Mouse (Mus musculus): ENCODE data around the gene Pold2. TPM values are rescaled to one million over a fixed set of nuclear protein-coding genes. Genes with fewer than 3 reads are reported as not detected.
A peak's percentile ranks its signal among the peaks of the same experiment; 100 is the strongest.

Gene Pold2
- polyA plus RNA-seq (2016; fragmentation: Nextera tagmentation; extraction: Ambion mirVana), result 127 and 129 TPM in 2 replicates

- Histone ChIP-seq H3K9ac (replicated peaks) (peak within 1 kb of the TSS; percentile 70), H3K27ac (peak within 1 kb of the TSS; percentile 93), H3K36me3 (peaks cover 36% of the 10 kb centered on the region), H3K27me3 (no peaks in the 10 kb centered on the region), H3K4me3 (replicated peaks) (peak within 1 kb of the TSS; percentile 66), H3K4me1 (replicated peaks) (peaks cover 16% of the 10 kb centered on the region), H3K9me3 (no peaks in the 10 kb centered on the region), H3K4me2 (peak within 1 kb of the TSS; percentile 77)
- ATAC-seq (ENCODE audit: insufficient number of reproducible peaks, insufficient read depth, low FRiP score, low TSS enrichment, low read depth), result peak; percentile 99
- under 1% methylated on average over 52 of the region's 52 CpGs for WGBS
These were observed at the start of gene Pold2 for GRCm38 (mm10) chr11:5877921-5878526. Gene Pold2 (minus strand): TSS chr11:5878292.

- H3K4me2 ChIP-seq, result no peak overlapping the region
- H3K9me3 ChIP-seq, result no peaks in the 10 kb centered on the region
- 87% methylated on average over 3 of the region's 3 CpGs for WGBS
- ATAC-seq (ENCODE audit: insufficient number of reproducible peaks, insufficient read depth, low FRiP score, low TSS enrichment, low read depth), result no peak
- H3K27me3 ChIP-seq, result no peaks in the 10 kb centered on the region
- no peak overlapping the region for H3K9ac ChIP-seq (replicated peaks)
- no peaks in the 10 kb centered on the region for H3K36me3 ChIP-seq
- H3K27ac ChIP-seq, result no peak overlapping the region
- no peak overlapping the region for H3K4me3 ChIP-seq (replicated peaks)
- H3K4me1 ChIP-seq (replicated peaks), result no peaks in the 10 kb centered on the region
These were observed 48.7 kb upstream of the Pold2 start for GRCm38 (mm10) chr11:5926696-5927220.

GRCm38 (mm10) chr11:5924699-5925098 is 46.6 kb upstream of the Pold2 start:
- no peak overlapping the region for H3K9ac ChIP-seq (replicated peaks)
- H3K36me3 ChIP-seq, result no peaks in the 10 kb centered on the region
- H3K9me3 ChIP-seq, result no peaks in the 10 kb centered on the region
- ATAC-seq (ENCODE audit: insufficient number of reproducible peaks, insufficient read depth, low FRiP score, low TSS enrichment, low read depth), result no peak
- H3K4me2 ChIP-seq, result no peak overlapping the region
- no peaks in the 10 kb centered on the region for H3K27me3 ChIP-seq
- no peaks in the 10 kb centered on the region for H3K4me1 ChIP-seq (replicated peaks)
- H3K27ac ChIP-seq, result no peak overlapping the region
- no peak overlapping the region for H3K4me3 ChIP-seq (replicated peaks)
- WGBS, result 47% methylated on average over 8 of the region's 8 CpGs

GRCm38 (mm10) chr11:5920323-5920960 is 42.4 kb upstream of the Pold2 start:
- Histone ChIP-seq H3K36me3 (no peaks in the 10 kb centered on the region), H3K4me1 (replicated peaks) (no peaks in the 10 kb centered on the region), H3K4me3 (replicated peaks) (no peak overlapping the region), H3K27ac (no peak overlapping the region), H3K9ac (replicated peaks) (no peak overlapping the region), H3K27me3 (0 out of 2 replicates have a peak, but pooled peaks cover 7% of the 10 kb centered on the region), H3K9me3 (no peaks in the 10 kb centered on the region), H3K4me2 (no peak overlapping the region)
- 38% methylated on average over 17 of the region's 17 CpGs for WGBS
- ATAC-seq (ENCODE audit: insufficient number of reproducible peaks, insufficient read depth, low FRiP score, low TSS enrichment, low read depth), result no peak

GRCm38 (mm10) chr11:5919606-5920005 is 41.5 kb upstream of the Pold2 start:
- Histone ChIP-seq H3K4me2 (no peak overlapping the region), H3K4me1 (replicated peaks) (no peaks in the 10 kb centered on the region), H3K36me3 (no peaks in the 10 kb centered on the region), H3K27ac (no peak overlapping the region), H3K27me3 (0 out of 2 replicates have a peak, but pooled peaks cover 7% of the 10 kb centered on the region), H3K9me3 (no peaks in the 10 kb centered on the region), H3K4me3 (replicated peaks) (no peak overlapping the region), H3K9ac (replicated peaks) (no peak overlapping the region)
- WGBS, result 90% methylated on average over 4 of the region's 4 CpGs
- ATAC-seq (ENCODE audit: insufficient number of reproducible peaks, insufficient read depth, low FRiP score, low TSS enrichment, low read depth), result no peak

GRCm38 (mm10) chr11:5918111-5918510 is 40.0 kb upstream of the Pold2 start:
- Histone ChIP-seq H3K36me3 (no peaks in the 10 kb centered on the region), H3K9ac (replicated peaks) (no peak overlapping the region), H3K4me1 (replicated peaks) (no peaks in the 10 kb centered on the region), H3K9me3 (no peaks in the 10 kb centered on the region), H3K27ac (no peak overlapping the region), H3K27me3 (0 out of 2 replicates have a peak, but pooled peaks cover 7% of the 10 kb centered on the region), H3K4me3 (replicated peaks) (no peak overlapping the region), H3K4me2 (no peak overlapping the region)
- 50% methylated on average over 2 of the region's 2 CpGs for WGBS
- no peak for ATAC-seq (ENCODE audit: insufficient number of reproducible peaks, insufficient read depth, low FRiP score, low TSS enrichment, low read depth)

GRCm38 (mm10) chr11:5916178-5916548 is 38.1 kb upstream of the Pold2 start:
- Histone ChIP-seq H3K9ac (replicated peaks) (no peak overlapping the region), H3K36me3 (no peaks in the 10 kb centered on the region), H3K4me2 (no peak overlapping the region), H3K27ac (no peak overlapping the region), H3K4me3 (replicated peaks) (no peak overlapping the region), H3K9me3 (no peaks in the 10 kb centered on the region), H3K4me1 (replicated peaks) (no peaks in the 10 kb centered on the region), H3K27me3 (0 out of 2 replicates have a peak, but pooled peaks cover 7% of the 10 kb centered on the region)
- ATAC-seq (ENCODE audit: insufficient number of reproducible peaks, insufficient read depth, low FRiP score, low TSS enrichment, low read depth), result no peak
- WGBS, result 72% methylated on average over 8 of the region's 8 CpGs

- no peak for ATAC-seq (ENCODE audit: insufficient number of reproducible peaks, insufficient read depth, low FRiP score, low TSS enrichment, low read depth)
- no peak overlapping the region for H3K4me3 ChIP-seq (replicated peaks)
- H3K9ac ChIP-seq (replicated peaks), result no peak overlapping the region
- no peak overlapping the region for H3K4me2 ChIP-seq
- 86% methylated on average over 5 of the region's 5 CpGs for WGBS
- H3K9me3 ChIP-seq, result no peaks in the 10 kb centered on the region
- 0 out of 2 replicates have a peak, but pooled peaks cover 7% of the 10 kb centered on the region for H3K27me3 ChIP-seq
- H3K27ac ChIP-seq, result no peak overlapping the region
- no peaks in the 10 kb centered on the region for H3K36me3 ChIP-seq
- no peaks in the 10 kb centered on the region for H3K4me1 ChIP-seq (replicated peaks)
These were observed 37.5 kb upstream of the Pold2 start for GRCm38 (mm10) chr11:5915429-5916177.

GRCm38 (mm10) chr11:5914940-5915339 is 36.8 kb upstream of the Pold2 start:
- Histone ChIP-seq H3K27me3 (0 out of 2 replicates have a peak, but pooled peaks cover 7% of the 10 kb centered on the region), H3K4me1 (replicated peaks) (no peaks in the 10 kb centered on the region), H3K4me2 (no peak overlapping the region), H3K36me3 (no peaks in the 10 kb centered on the region), H3K9me3 (no peaks in the 10 kb centered on the region), H3K4me3 (replicated peaks) (no peak overlapping the region), H3K9ac (replicated peaks) (no peak overlapping the region), H3K27ac (no peak overlapping the region)
- no peak for ATAC-seq (ENCODE audit: insufficient number of reproducible peaks, insufficient read depth, low FRiP score, low TSS enrichment, low read depth)
- 58% methylated on average over 5 of the region's 5 CpGs for WGBS

GRCm38 (mm10) chr11:5913936-5914335 is 35.8 kb upstream of the Pold2 start:
- no peak overlapping the region for H3K4me3 ChIP-seq (replicated peaks)
- 0 out of 2 replicates have a peak, but pooled peaks cover 7% of the 10 kb centered on the region for H3K27me3 ChIP-seq
- H3K9ac ChIP-seq (replicated peaks), result no peak overlapping the region
- H3K9me3 ChIP-seq, result no peaks in the 10 kb centered on the region
- no peak overlapping the region for H3K27ac ChIP-seq
- H3K4me1 ChIP-seq (replicated peaks), result no peaks in the 10 kb centered on the region
- H3K36me3 ChIP-seq, result no peaks in the 10 kb centered on the region
- ATAC-seq (ENCODE audit: insufficient number of reproducible peaks, insufficient read depth, low FRiP score, low TSS enrichment, low read depth), result no peak
- H3K4me2 ChIP-seq, result no peak overlapping the region
- 82% methylated on average over 4 of the region's 4 CpGs for WGBS

- Histone ChIP-seq H3K4me1 (replicated peaks) (no peaks in the 10 kb centered on the region), H3K9ac (replicated peaks) (0 out of 2 replicates have a peak overlapping the region, but pooled peaks have one; percentile 4), H3K36me3 (no peaks in the 10 kb centered on the region), H3K4me3 (replicated peaks) (no peak overlapping the region), H3K27me3 (0 out of 2 replicates have a peak, but pooled peaks cover 7% of the 10 kb centered on the region), H3K27ac (no peak overlapping the region), H3K9me3 (no peaks in the 10 kb centered on the region), H3K4me2 (no peak overlapping the region)
- no peak for ATAC-seq (ENCODE audit: insufficient number of reproducible peaks, insufficient read depth, low FRiP score, low TSS enrichment, low read depth)
- 81% methylated on average over 8 of the region's 8 CpGs for WGBS
These were observed 35.2 kb upstream of the Pold2 start for GRCm38 (mm10) chr11:5913256-5913655.

All from limb, embryonic 12.5 days (tissue).